Mouse (Mus musculus) myocyte (in vitro differentiated cells): Measurements from ENCODE around the gene Olfr806. TPM values are rescaled to one million over a fixed set of nuclear protein-coding genes. Genes with fewer than 3 reads are reported as not detected.

Experiments
- H3K27me3 ChIP-seq: one replicate; pipeline ENCODE4 v1.6.1; 2011; ENCODE audit not compliant: control insufficient read depth, insufficient read depth, insufficient read length
- H3K36me3 ChIP-seq: one replicate; pipeline ENCODE4 v1.6.1; 2011; ENCODE audit not compliant: control insufficient read depth, insufficient read depth
- H3K4me2 ChIP-seq: one replicate; pipeline ENCODE4 v1.6.1; 2011; ENCODE audit warnings: low read depth, control low read depth
- H3K4me3 ChIP-seq: one replicate; pipeline ENCODE4 v1.5.1; 2011; ENCODE audit warnings: mild to moderate bottlenecking, control low read depth, moderate library complexity
- H3K79me2 ChIP-seq: one replicate; pipeline ENCODE4 v1.6.1; 2011; ENCODE audit not compliant: control insufficient read depth, insufficient read depth
- H3ac ChIP-seq: one replicate; pipeline ENCODE4 v1.6.1; 2011; ENCODE audit not compliant: control insufficient read depth, insufficient read length
- CEBPB ChIP-seq: IDR thresholded peaks from 2 replicates; pipeline ENCODE4 v1.6.1; 2011; ENCODE audit warnings: mild to moderate bottlenecking, moderate library complexity; ENCODE audit not compliant: poor library complexity, insufficient read depth, severe bottlenecking
- E2F4 ChIP-seq: IDR thresholded peaks from one replicate; pipeline ENCODE4 v1.6.1; 2011; ENCODE audit warnings: mild to moderate bottlenecking, control low read depth, moderate library complexity; ENCODE audit not compliant: insufficient read depth
- MAX ChIP-seq: IDR thresholded peaks from one replicate; pipeline ENCODE4 v1.6.1; 2011; ENCODE audit warnings: low read depth, mild to moderate bottlenecking, control low read depth
- MYOD1 ChIP-seq, 3 experiments: IDR thresholded peaks; one replicate each; pipeline ENCODE4 v1.6.1; 2011; ENCODE audit warnings: control low read depth in 2 of 3, low read depth in 2 of 3, mild to moderate bottlenecking in 2 of 3, moderate library complexity in 1 of 3; ENCODE audit not compliant: insufficient read length in 2 of 3, control insufficient read depth in 1 of 3
- MYOG ChIP-seq, 3 experiments: IDR thresholded peaks; one replicate each; pipeline ENCODE4 v1.6.1; 2011; ENCODE audit warnings: control low read depth in 2 of 3, low read depth in 2 of 3, mild to moderate bottlenecking in 2 of 3; ENCODE audit not compliant: insufficient read length in 2 of 3, control insufficient read depth in 1 of 3, insufficient read depth in 1 of 3
- POLR2A ChIP-seq: IDR thresholded peaks from one replicate; pipeline ENCODE4 v1.6.1; 2011; ENCODE audit warnings: low read depth, mild to moderate bottlenecking, control low read depth, moderate library complexity; ENCODE audit not compliant: insufficient read length
- POLR2AphosphoS2 ChIP-seq: IDR thresholded peaks from one replicate; pipeline ENCODE4 v1.6.1; 2011; ENCODE audit warnings: low read depth, control low read depth; ENCODE audit not compliant: insufficient read length
- REST ChIP-seq: IDR thresholded peaks from one replicate; pipeline ENCODE4 v1.6.1; 2011; ENCODE audit warnings: mild to moderate bottlenecking, control low read depth, moderate library complexity; ENCODE audit not compliant: insufficient read depth, insufficient read length
- SRF ChIP-seq: IDR thresholded peaks from one replicate; pipeline ENCODE4 v1.6.1; 2011; ENCODE audit warnings: low read depth; ENCODE audit not compliant: control insufficient read depth, insufficient read length
- TCF12 ChIP-seq: IDR thresholded peaks from one replicate; pipeline ENCODE4 v1.6.1; 2011; ENCODE audit warnings: mild to moderate bottlenecking, control low read depth; ENCODE audit not compliant: poor library complexity, insufficient read depth, severe bottlenecking
- TCF3 ChIP-seq: IDR thresholded peaks from one replicate; pipeline ENCODE4 v1.6.1; 2011; ENCODE audit warnings: low read depth, control low read depth; ENCODE audit not compliant: insufficient read length
- USF1 ChIP-seq: IDR thresholded peaks from one replicate; pipeline ENCODE4 v1.6.1; 2011; ENCODE audit warnings: low read depth, mild to moderate bottlenecking, control low read depth, moderate library complexity
- polyA plus RNA-seq: library from polyadenylated mRNA; unstranded; fragments of >200 nt; fragmentation: generic; extraction: Trizol; gene quantifications from one replicate; pipeline ENCODE4 v1.2.1, GENCODE M21; 2012; ENCODE audit warnings: missing spikeins

Olfr806 gene
- not detected for polyA plus RNA-seq

DNA sequence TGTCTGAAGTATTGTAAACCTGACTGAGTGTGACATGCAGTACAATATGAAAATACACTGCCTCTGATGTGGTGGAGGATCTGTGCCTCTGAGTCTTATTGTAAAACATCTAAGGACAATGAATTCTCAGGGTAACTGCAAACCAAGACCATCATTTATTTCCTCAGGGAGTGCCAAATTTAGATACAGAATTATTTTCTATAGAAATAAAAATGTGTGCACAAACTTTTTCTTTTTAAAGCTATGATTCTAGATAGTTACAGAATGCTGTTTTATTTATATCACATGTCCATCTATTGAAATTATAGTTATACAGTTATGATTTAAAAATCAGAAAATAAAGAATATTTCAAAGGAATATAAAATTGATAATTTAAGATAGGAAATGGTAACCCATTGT is at the start of gene Olfr806:
Olfr806 (minus strand) TSS at position 101 of the 400 bp plus-strand sequence.
- H3K4me3 ChIP-seq = no peak within 1 kb of the TSS
- no peak within 1 kb of the TSS for H3K4me2 ChIP-seq
- H3K36me3 ChIP-seq = no peaks in the 10 kb centered on the region
- H3ac ChIP-seq = no peak within 1 kb of the TSS
- no peaks in the 10 kb centered on the region for H3K27me3 ChIP-seq
- no peak for TF ChIP-seq TCF12
- no peak for TF ChIP-seq MAX
- no peak for TF ChIP-seq POLR2A
- TF ChIP-seq CEBPB = no peak
- TF ChIP-seq E2F4 = no peak
- TF ChIP-seq TCF3 = no peak
- no peak for TF ChIP-seq USF1
- TF ChIP-seq MYOD1 (IDR thresholded peaks at IDR 0.05; ENCODE audit: control insufficient read depth in 1 of 3, insufficient read length in 2 of 3, low read depth in 2 of 3) = no peak
- no peak for TF ChIP-seq REST
- TF ChIP-seq SRF = no peak
- no peak for TF ChIP-seq POLR2AphosphoS2
- no peak for TF ChIP-seq MYOG (IDR thresholded peaks at IDR 0.05; ENCODE audit: control insufficient read depth in 1 of 3, insufficient read depth in 1 of 3, insufficient read length in 2 of 3, low read depth in 2 of 3)
- no peaks in the 10 kb centered on the region for H3K79me2 ChIP-seq

DNA sequence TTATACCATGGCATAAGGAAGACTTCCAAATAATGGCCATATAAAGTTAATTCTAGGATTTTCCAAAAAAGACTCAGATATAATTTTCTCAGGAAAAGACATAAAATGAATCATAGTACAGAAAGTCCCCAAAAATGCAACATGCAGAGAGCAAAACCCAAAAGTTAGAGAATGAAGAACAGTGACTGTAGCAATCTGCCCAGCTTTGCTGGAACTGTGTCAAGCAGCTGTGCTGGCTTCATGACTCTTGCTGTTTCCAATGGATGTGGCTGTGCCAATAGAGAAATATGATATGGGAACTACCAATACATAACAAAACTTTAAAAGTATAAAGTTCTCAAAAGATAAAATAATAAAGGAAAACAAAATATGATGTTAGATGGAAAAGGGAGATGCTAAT is 36.4 kb upstream of the Olfr806 start:
- H3K27me3 ChIP-seq = no peaks in the 10 kb centered on the region
- no peaks in the 10 kb centered on the region for H3K79me2 ChIP-seq
- H3K4me2 ChIP-seq = no peak overlapping the region
- H3ac ChIP-seq = no peak overlapping the region
- no peaks in the 10 kb centered on the region for H3K36me3 ChIP-seq
- TF ChIP-seq USF1 = no peak
- no peak for TF ChIP-seq REST
- no peak for TF ChIP-seq TCF3
- TF ChIP-seq SRF = no peak
- no peak for TF ChIP-seq POLR2A
- no peak for TF ChIP-seq POLR2AphosphoS2
- TF ChIP-seq TCF12 = peak; percentile 28
- TF ChIP-seq MAX = no peak
- TF ChIP-seq CEBPB = no peak
- TF ChIP-seq MYOD1 (IDR thresholded peaks at IDR 0.05; ENCODE audit: control insufficient read depth in 1 of 3, insufficient read length in 2 of 3, low read depth in 2 of 3) = peak; percentile 15 to 59 (median 49)
- no peak for TF ChIP-seq MYOG (IDR thresholded peaks at IDR 0.05; ENCODE audit: control insufficient read depth in 1 of 3, insufficient read depth in 1 of 3, insufficient read length in 2 of 3, low read depth in 2 of 3)
- TF ChIP-seq E2F4 = no peak
- no peak overlapping the region for H3K4me3 ChIP-seq

- H3K4me2 ChIP-seq = no peak within 1 kb of the TSS
- no peaks in the 10 kb centered on the region for H3K79me2 ChIP-seq
- no peaks in the 10 kb centered on the region for H3K27me3 ChIP-seq
- no peak within 1 kb of the TSS for H3K4me3 ChIP-seq
- no peaks in the 10 kb centered on the region for H3K36me3 ChIP-seq
- no peak within 1 kb of the TSS for H3ac ChIP-seq
- TF ChIP-seq MYOD1 (IDR thresholded peaks at IDR 0.05; ENCODE audit: control insufficient read depth in 1 of 3, insufficient read length in 2 of 3, low read depth in 2 of 3) (no peak), REST (no peak), POLR2AphosphoS2 (no peak), TCF3 (no peak)
These were observed 32.6 kb upstream of the Olfr806 start, which contains the start of gene Olfr809 for GRCm38 (mm10) chr10:129774338-129774737. TSS of gene Olfr809 (plus strand) at chr10:129774638.

DNA sequence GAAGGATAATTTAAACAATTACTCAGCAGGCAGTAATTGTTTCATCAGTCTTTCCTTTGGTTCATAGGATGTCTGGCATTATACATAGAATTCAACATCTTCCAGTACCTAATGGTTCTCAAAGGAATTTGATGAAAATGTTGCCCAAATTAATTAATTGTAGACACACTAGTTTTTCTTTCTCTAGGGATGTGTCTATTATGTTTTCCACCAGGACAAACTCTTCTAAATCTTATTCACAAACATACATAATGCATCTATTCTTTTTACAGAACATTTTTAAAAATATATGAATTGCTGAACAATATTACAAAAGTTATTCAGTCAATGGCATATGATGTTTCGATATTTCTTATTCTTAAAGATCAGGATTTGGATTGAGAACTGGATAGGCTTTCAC is 23.5 kb upstream of the Olfr806 start, which contains the start of gene Olfr808:
Olfr808 (plus strand) TSS at position 301 of the 400 bp plus-strand sequence.
- H3K79me2 ChIP-seq = no peaks in the 10 kb centered on the region
- no peaks in the 10 kb centered on the region for H3K36me3 ChIP-seq
- no peak within 1 kb of the TSS for H3K4me3 ChIP-seq
- TF ChIP-seq CEBPB (no peak), SRF (no peak), USF1 (no peak)
- no peak within 1 kb of the TSS for H3K4me2 ChIP-seq
- H3K27me3 ChIP-seq = no peaks in the 10 kb centered on the region
- H3ac ChIP-seq = no peak within 1 kb of the TSS

- no peaks in the 10 kb centered on the region for H3K27me3 ChIP-seq
- no peak within 1 kb of the TSS for H3ac ChIP-seq
- no peak for TF ChIP-seq TCF12
- TF ChIP-seq TCF3 = no peak
- TF ChIP-seq POLR2A = no peak
- no peak for TF ChIP-seq CEBPB
- TF ChIP-seq MAX = no peak
- TF ChIP-seq USF1 = no peak
- no peak for TF ChIP-seq SRF
- no peak for TF ChIP-seq MYOD1 (IDR thresholded peaks at IDR 0.05; ENCODE audit: control insufficient read depth in 1 of 3, insufficient read length in 2 of 3, low read depth in 2 of 3)
- TF ChIP-seq MYOG (IDR thresholded peaks at IDR 0.05; ENCODE audit: control insufficient read depth in 1 of 3, insufficient read depth in 1 of 3, insufficient read length in 2 of 3, low read depth in 2 of 3) = no peak
- no peak for TF ChIP-seq REST
- no peak for TF ChIP-seq POLR2AphosphoS2
- no peak for TF ChIP-seq E2F4
- no peaks in the 10 kb centered on the region for H3K79me2 ChIP-seq
- H3K4me2 ChIP-seq = no peak within 1 kb of the TSS
- no peak within 1 kb of the TSS for H3K4me3 ChIP-seq
- H3K36me3 ChIP-seq = no peaks in the 10 kb centered on the region
These were observed 16.0 kb upstream of the Olfr806 start, which contains the start of gene Olfr807 for GRCm38 (mm10) chr10:129757693-129758092. TSS of gene Olfr807 (minus strand) at chr10:129757793.
